Comparison of ENCODE assay signal across 7 mouse cellular contexts in the genomic region with DNA sequence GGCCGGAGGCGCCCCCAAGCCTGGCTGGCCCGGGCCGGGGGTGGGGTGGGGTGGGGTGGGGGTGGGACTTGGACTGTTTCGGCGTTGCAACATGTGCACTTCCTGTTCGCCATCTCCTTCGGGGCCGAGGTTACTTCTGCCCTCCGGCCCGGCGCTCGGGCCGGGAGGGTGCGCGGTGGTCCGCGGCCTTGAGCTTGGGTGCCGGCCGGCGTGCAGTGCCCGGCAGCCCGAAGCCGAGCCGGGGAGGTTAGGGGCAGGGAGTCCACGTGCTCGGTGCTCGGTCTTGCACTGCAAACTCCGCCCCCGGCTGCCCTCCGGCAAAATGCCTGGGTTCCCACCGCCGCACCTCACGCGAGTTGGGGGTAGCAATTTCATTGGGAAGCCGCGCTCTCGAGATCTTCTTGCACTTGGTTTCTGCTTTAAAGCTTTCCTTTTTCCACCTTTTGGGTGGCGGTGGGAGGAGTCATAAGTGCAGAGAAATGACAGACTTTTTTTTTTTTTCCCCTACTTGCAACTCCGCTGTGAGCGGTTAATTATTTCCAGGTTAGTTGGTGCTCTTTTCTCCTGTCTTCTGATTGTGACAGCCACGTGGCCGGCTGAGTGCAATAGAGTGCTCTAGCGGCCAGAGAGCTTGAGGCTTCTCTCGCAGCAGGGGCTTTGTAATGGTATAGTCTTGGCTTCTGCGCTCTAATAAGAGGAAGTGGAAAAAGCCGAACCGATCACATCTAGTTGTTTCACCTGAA. TPM values are rescaled to one million over a fixed set of nuclear protein-coding genes. Genes with fewer than 3 reads are reported as not detected.
DNase-seq lines count a peak whose midpoint lies in the region; ATAC-seq lines count a peak whose summit lies in the region.

No protein-coding gene starts in this region.

- intact Hi-C loops in left cerebral cortex, postnatal 10 days (cut with DNase I), result loop anchor here (2.0 to 5.0 kb wide), 3 partner anchors 51 to 185 kb away; no protein-coding TSS in a partner anchor

- DNase-seq in ZHBTc4 (ENCODE audit: low read depth, low spot score), result peak; percentile 93
- peak; percentile 29 to 63 for DNase-seq in cerebellum, postnatal 4 days (ENCODE audit: low spot score in 2 of 2)
- peak; percentile 29 to 47 for DNase-seq in gastrocnemius, adult 8-10 months (ENCODE audit: low spot score in 2 of 2)
- DNase-seq in hindlimb bud, embryonic 11.5 days (ENCODE audit: extremely low spot score, low read depth, low spot score), result peak; percentile 31
- peak; percentile 27 to 80 for DNase-seq in left cerebral cortex, postnatal 10 days (ENCODE audit: extremely low spot score in 1 of 2, low spot score in 2 of 2)
- peak; percentile 12 to 18 for DNase-seq in right cerebral cortex, postnatal 36 days (ENCODE audit: low spot score in 2 of 2)

- peak; percentile 56 for ATAC-seq in megakaryocyte progenitor cell, adult 5-6 weeks (replicated peaks; ENCODE audit: poor library complexity)

RNA-seq across cellular contexts. Expression of a gene that starts 1.1 kb away (rescaled TPM):
- 10 to 100 TPM; 11.6 to 15.9 (median 14.5) TPM for total RNA-seq in gastrocnemius, adult 8-10 months (2022)
- total RNA-seq in left cerebral cortex, postnatal 10 days (2021), result 10 to 100 TPM in 1 of 2 experiments, 1 to 10 TPM in 1; 9.0 to 11.0 TPM
- 36.1 and 38.4 TPM in 2 replicates for total RNA-seq in megakaryocyte progenitor cell, adult 5-6 weeks (2015)
- 47.7 and 50.8 TPM in 2 replicates for total RNA-seq in megakaryocyte progenitor cell, adult 5-6 weeks (2017)

Comparison
In these comparisons a context has a peak if more than half of its experiments do, and no peak if none do; other contexts are left out.
1. Peak in every context shown above with its lines: DNase-seq and ATAC-seq.
2. DNase-seq: peak in every context shown above with its lines; median percentile 93 in ZHBTc4; 54 in left cerebral cortex, postnatal 10 days; 46 in cerebellum, postnatal 4 days; 38 in gastrocnemius, adult 8-10 months; 31 in hindlimb bud, embryonic 11.5 days; 15 in right cerebral cortex, postnatal 36 days.